ENCODE assay signal across 1 mouse cellular context in the genomic region with DNA sequence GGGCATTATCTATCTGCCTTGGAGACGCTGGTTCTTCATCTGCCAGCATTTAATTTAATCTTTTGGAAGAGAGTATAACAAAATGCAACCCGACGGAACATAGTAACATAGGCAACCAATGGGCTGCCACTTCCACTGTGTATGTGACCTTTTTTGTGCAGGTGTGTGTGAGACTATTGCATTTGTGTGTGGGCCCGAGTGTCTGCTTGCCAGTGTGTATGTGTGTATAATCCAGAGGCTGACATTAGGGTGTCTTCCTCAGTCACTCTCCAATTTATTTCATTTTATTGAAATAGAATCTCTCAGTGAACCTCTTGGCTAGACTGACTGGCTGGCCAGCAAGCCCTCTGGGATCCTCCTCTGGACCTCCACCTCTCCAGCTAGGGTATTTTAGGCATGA.
TF ChIP-seq lines count a peak whose summit lies in the region.

No protein-coding gene starts in this region.

TF ChIP-seq in CH12.LX, 34 proteins besides CTCF, POLR2A, EP300 and RAD21:
- TF ChIP-seq MAZ (IDR thresholded peaks at IDR 0.05; ENCODE audit: low read depth, low read length), result no peak
- TF ChIP-seq POLR2AphosphoS2 (IDR thresholded peaks at IDR 0.05; ENCODE audit: low read depth, low read length), result no peak
- TF ChIP-seq MAFK (IDR thresholded peaks at IDR 0.05; ENCODE audit: insufficient replicate concordance, low read length), result no peak
- peak; percentile 16; the same call in 1 of the 2 replicates for TF ChIP-seq TCF12 (IDR thresholded peaks at IDR 0.05; ENCODE audit: low read depth, low read length)
